Mouse (Mus musculus): ENCODE results near the gene Cst9. TPM values are rescaled to one million over a fixed set of nuclear protein-coding genes. Genes with fewer than 3 reads are reported as not detected.

The Cst9 gene
- total and polyA plus RNA-seq, 3 experiments = not detected

DNA sequence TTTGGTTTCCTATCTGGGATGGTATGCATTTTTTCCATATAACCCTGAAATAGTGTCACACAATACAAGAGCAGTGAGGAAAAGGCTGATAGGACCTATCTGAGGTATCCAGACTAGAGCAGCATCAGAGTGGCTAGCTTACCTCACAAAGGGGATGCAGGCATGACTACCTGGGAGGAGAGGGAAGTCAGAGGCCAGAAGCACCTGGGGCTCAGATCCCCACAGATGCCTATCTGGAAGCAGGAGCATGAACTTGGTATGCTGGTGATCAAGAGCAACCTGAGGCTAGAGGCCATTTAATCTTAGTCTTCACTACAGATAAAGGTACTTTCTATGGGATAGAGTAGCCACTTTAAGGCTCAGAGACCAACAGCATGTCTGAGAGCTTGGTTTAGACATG is 15.0 kb upstream of the Cst9 start, which contains the start of gene Cst13:
Cst13 (plus strand) TSS at position 173 of the 400 bp plus-strand sequence.
- H3K4me1 ChIP-seq (ENCODE audit: control insufficient read depth in 1 of 2, insufficient read depth in 2 of 2, low read length in 2 of 2) = no peaks in the 10 kb centered on the region
- no peaks in the 10 kb centered on the region for H3K36me3 ChIP-seq (ENCODE audit: control insufficient read depth in 1 of 2, insufficient read depth in 2 of 2, low read length in 2 of 2)
- no peaks in the 10 kb centered on the region for H3K27me3 ChIP-seq (ENCODE audit: control insufficient read depth in 1 of 2, insufficient read depth in 2 of 2, low read length in 2 of 2)
- H3K9me3 ChIP-seq (replicated peaks; ENCODE audit: insufficient read depth, low read length) = no peaks in the 10 kb centered on the region
- no peak for DNase-seq (ENCODE audit: low read depth, low spot score)
- no peak within 1 kb of the TSS for H3K9ac ChIP-seq (ENCODE audit: control insufficient read depth, low read depth, low read length, poor library complexity, severe bottlenecking)
- H3K79me2 ChIP-seq (ENCODE audit: control insufficient read depth, insufficient read depth, low read length, poor library complexity) = no peaks in the 10 kb centered on the region
- H3K27ac ChIP-seq (ENCODE audit: control insufficient read depth, low read depth, low read length) = no peak within 1 kb of the TSS
- TF ChIP-seq POLR2AphosphoS5 (IDR thresholded peaks at IDR 0.05; ENCODE audit: borderline replicate concordance, low read depth, low read length) = no peak
- TF ChIP-seq MYB (IDR thresholded peaks at IDR 0.05; ENCODE audit: low read depth, low read length) = no peak
- no peak for TF ChIP-seq EP300 (IDR thresholded peaks at IDR 0.05; ENCODE audit: low read depth in 1 of 2, low read length in 2 of 2)
- TF ChIP-seq ZKSCAN1 (IDR thresholded peaks at IDR 0.05; ENCODE audit: low read depth, low read length) = no peak
- TF ChIP-seq MXI1 (IDR thresholded peaks at IDR 0.05; ENCODE audit: low read depth, low read length) = no peak
- TF ChIP-seq NRF1 (IDR thresholded peaks at IDR 0.05; ENCODE audit: insufficient read depth, low read depth, low read length, poor library complexity, severe bottlenecking) = no peak
- TF ChIP-seq MAFK (IDR thresholded peaks at IDR 0.05; ENCODE audit: borderline replicate concordance, low read depth, low read length) = no peak
- TF ChIP-seq GABPA (IDR thresholded peaks at IDR 0.05; ENCODE audit: low read depth, low read length) = no peak
- no peak for TF ChIP-seq ETS1 (IDR thresholded peaks at IDR 0.05; ENCODE audit: low read depth, low read length)
- TF ChIP-seq HCFC1 (IDR thresholded peaks at IDR 0.05; ENCODE audit: low read depth, low read length) = no peak
- no peak within 1 kb of the TSS for H3K4me3 ChIP-seq (ENCODE audit: control insufficient read depth in 1 of 2, insufficient read depth in 1 of 2, low read depth in 2 of 2, low read length in 2 of 2)

DNA sequence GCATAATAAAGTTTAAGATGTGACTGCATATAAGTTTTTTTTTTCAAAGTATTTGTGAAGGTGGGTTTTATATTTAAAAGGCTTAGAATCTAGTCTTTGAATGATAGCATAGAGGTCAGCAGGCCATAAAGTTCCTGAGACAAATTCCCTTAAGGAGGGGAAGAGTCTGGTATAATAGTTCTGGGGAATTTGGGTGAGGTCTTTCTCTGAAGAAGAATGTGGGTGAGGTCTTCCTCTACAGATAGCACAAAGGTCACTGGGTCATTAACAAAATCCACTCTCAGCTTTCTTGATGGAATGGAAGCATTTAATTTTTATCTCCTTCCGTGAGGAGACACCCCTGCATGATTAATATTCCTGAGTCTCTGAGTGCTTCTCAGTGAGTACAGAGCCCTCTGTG is 9.0 kb upstream of the Cst9 start:
- Histone ChIP-seq H3K36me3 (ENCODE audit: control insufficient read depth in 1 of 2, insufficient read depth in 2 of 2, low read length in 2 of 2) (no peaks in the 10 kb centered on the region), H3K79me2 (ENCODE audit: control insufficient read depth, insufficient read depth, low read length, poor library complexity) (no peaks in the 10 kb centered on the region), H3K27me3 (ENCODE audit: control insufficient read depth in 1 of 2, insufficient read depth in 2 of 2, low read length in 2 of 2) (no peaks in the 10 kb centered on the region), H3K4me3 (ENCODE audit: control insufficient read depth in 1 of 2, insufficient read depth in 1 of 2, low read depth in 2 of 2, low read length in 2 of 2) (no peak overlapping the region), H3K9me3 (replicated peaks; ENCODE audit: insufficient read depth, low read length) (no peaks in the 10 kb centered on the region), H3K27ac (ENCODE audit: control insufficient read depth, low read depth, low read length) (no peak overlapping the region), H3K4me1 (ENCODE audit: control insufficient read depth in 1 of 2, insufficient read depth in 2 of 2, low read length in 2 of 2) (no peaks in the 10 kb centered on the region), H3K9ac (ENCODE audit: control insufficient read depth, low read depth, low read length, poor library complexity, severe bottlenecking) (no peak overlapping the region)
- DNase-seq (ENCODE audit: low read depth, low spot score) = no peak
- TF ChIP-seq MYC (IDR thresholded peaks at IDR 0.05; ENCODE audit: low read depth, low read length) (no peak), NRF1 (IDR thresholded peaks at IDR 0.05; ENCODE audit: insufficient read depth, low read depth, low read length, poor library complexity, severe bottlenecking) (no peak), ZKSCAN1 (IDR thresholded peaks at IDR 0.05; ENCODE audit: low read depth, low read length) (no peak), GABPA (IDR thresholded peaks at IDR 0.05; ENCODE audit: low read depth, low read length) (no peak), EP300 (IDR thresholded peaks at IDR 0.05; ENCODE audit: low read depth in 1 of 2, low read length in 2 of 2) (no peak), JUND (IDR thresholded peaks at IDR 0.05; ENCODE audit: low read depth, low read length) (no peak), TBP (IDR thresholded peaks at IDR 0.05; ENCODE audit: low read depth, low read length) (no peak), E2F4 (IDR thresholded peaks at IDR 0.05; ENCODE audit: borderline replicate concordance, low read depth, low read length) (no peak)
